Mouse (Mus musculus) hindbrain, embryonic 14.5 days (tissue): ENCODE measurements around the gene Gmds. TPM values are rescaled to one million over a fixed set of nuclear protein-coding genes. Genes with fewer than 3 reads are reported as not detected.

ENCODE experiments used
- ATAC-seq: fragments of 200-750 bp; cut with Nextera tagmentation; 2 replicates; pipeline ENCODE4 v1.8.0; 2017; ENCODE audit warnings: moderate number of reproducible peaks, mild to moderate bottlenecking, moderate TSS enrichment, moderate library complexity; ENCODE audit not compliant: low FRiP score
- DNase-seq: peaks from one replicate; pipeline ENCODE4 v3.0.0-alpha.2; 2015; ENCODE audit warnings: low spot score
- H3K27ac ChIP-seq: fragments of 300-500 bp; sonication (generic); 2 replicates; pipeline ENCODE4 v1.5.1; 2014; ENCODE audit warnings: mild to moderate bottlenecking, moderate library complexity
- H3K27me3 ChIP-seq: fragments of 300-500 bp; sonication (generic); 2 replicates; pipeline ENCODE4 v1.6.1; 2014; ENCODE audit warnings: mild to moderate bottlenecking, low read length, mixed read lengths; ENCODE audit not compliant: control insufficient read depth, insufficient read depth
- H3K36me3 ChIP-seq: fragments of 300-500 bp; sonication (generic); replicated peaks from 2 replicates; pipeline ENCODE4 v1.6.1; 2014; ENCODE audit not compliant: control insufficient read depth, insufficient read depth
- H3K4me1 ChIP-seq: fragments of 300-500 bp; sonication (generic); replicated peaks from 2 replicates; pipeline ENCODE4 v1.6.1; 2014; ENCODE audit warnings: antibody characterized with exemption, low read length, mixed read lengths; ENCODE audit not compliant: control insufficient read depth, insufficient read depth
- H3K4me2 ChIP-seq: fragments of 300-500 bp; sonication (generic); replicated peaks from 2 replicates; pipeline ENCODE4 v1.6.1; 2014; ENCODE audit warnings: mild to moderate bottlenecking, moderate library complexity
- H3K4me3 ChIP-seq: fragments of 300-500 bp; sonication (generic); replicated peaks from 2 replicates; pipeline ENCODE4 v1.5.1; 2014; ENCODE audit warnings: mild to moderate bottlenecking, low read length
- H3K9ac ChIP-seq: fragments of 300-500 bp; sonication (generic); 2 replicates; pipeline ENCODE4 v1.6.1; 2014
- H3K9me3 ChIP-seq: fragments of 300-500 bp; sonication (generic); 2 replicates; pipeline ENCODE4 v1.6.1; 2016; ENCODE audit warnings: low read length; ENCODE audit not compliant: control insufficient read depth
- WGBS: fragments of 180-500 bp; shearing (Covaris S2); extraction: QIAGEN DNeasy Blood & Tissue Kit; methylation state at CpG from one replicate; pipeline ENCODE4 v1.1.7; 2014; 5-methylcytosine and 5-hydroxymethylcytosine counted together
- polyA plus RNA-seq: library from polyadenylated mRNA; unstranded; fragments of >200 nt; fragmentation: Nextera tagmentation; extraction: Ambion mirVana; gene quantifications from 2 replicates; pipeline ENCODE4 v1.2.1, GENCODE M21; 2014

The Gmds gene
- polyA plus RNA-seq, 1 experiment from 2014 or later, result 39.8 TPM

GRCm38 (mm10) chr13:31899392-31899791 is 439.1 kb downstream of the Gmds start:
- no peak overlapping the region for H3K4me2 ChIP-seq
- H3K36me3 ChIP-seq, result no peaks in the 10 kb centered on the region
- no peaks in the 10 kb centered on the region for H3K27me3 ChIP-seq
- DNase-seq, result no peak
- no peak overlapping the region for H3K27ac ChIP-seq
- no peaks in the 10 kb centered on the region for H3K4me1 ChIP-seq
- H3K9ac ChIP-seq, result no peak overlapping the region
- no peak overlapping the region for H3K4me3 ChIP-seq
- no peak for ATAC-seq
- no peaks in the 10 kb centered on the region for H3K9me3 ChIP-seq
- WGBS, result 83% methylated on average over 5 of the region's 5 CpGs

DNA sequence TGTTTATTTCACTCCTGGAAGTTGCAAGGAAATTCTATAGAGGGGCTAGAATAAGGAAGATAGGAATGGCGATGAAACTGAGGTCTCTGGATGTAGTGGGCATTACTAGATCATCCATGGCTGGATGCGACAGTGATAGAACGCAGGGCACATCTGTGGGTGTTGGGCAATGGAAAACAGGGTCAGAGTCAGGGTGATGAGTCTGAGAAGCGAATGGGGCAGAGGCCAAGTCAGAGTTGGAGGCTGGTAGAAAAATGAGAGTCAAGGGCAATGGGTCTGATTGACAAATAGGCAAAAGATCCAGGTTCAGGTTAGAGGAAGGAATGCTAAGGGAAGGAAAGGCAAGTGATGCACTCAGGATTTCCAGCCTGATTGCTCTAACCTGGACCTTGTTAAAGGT is 441.0 kb downstream of the Gmds start:
- WGBS, result 92% methylated on average over 4 of the region's 4 CpGs
- Histone ChIP-seq H3K4me2 (no peak overlapping the region), H3K9ac (no peak overlapping the region), H3K4me3 (no peak overlapping the region), H3K9me3 (no peaks in the 10 kb centered on the region), H3K27me3 (no peaks in the 10 kb centered on the region), H3K36me3 (no peaks in the 10 kb centered on the region), H3K27ac (no peak overlapping the region), H3K4me1 (no peaks in the 10 kb centered on the region)
- no peak for ATAC-seq
- DNase-seq, result no peak

GRCm38 (mm10) chr13:31894511-31894910 is 444.0 kb downstream of the Gmds start:
- no peak for ATAC-seq
- WGBS, result 80% methylated on average over 3 of the region's 3 CpGs

DNA sequence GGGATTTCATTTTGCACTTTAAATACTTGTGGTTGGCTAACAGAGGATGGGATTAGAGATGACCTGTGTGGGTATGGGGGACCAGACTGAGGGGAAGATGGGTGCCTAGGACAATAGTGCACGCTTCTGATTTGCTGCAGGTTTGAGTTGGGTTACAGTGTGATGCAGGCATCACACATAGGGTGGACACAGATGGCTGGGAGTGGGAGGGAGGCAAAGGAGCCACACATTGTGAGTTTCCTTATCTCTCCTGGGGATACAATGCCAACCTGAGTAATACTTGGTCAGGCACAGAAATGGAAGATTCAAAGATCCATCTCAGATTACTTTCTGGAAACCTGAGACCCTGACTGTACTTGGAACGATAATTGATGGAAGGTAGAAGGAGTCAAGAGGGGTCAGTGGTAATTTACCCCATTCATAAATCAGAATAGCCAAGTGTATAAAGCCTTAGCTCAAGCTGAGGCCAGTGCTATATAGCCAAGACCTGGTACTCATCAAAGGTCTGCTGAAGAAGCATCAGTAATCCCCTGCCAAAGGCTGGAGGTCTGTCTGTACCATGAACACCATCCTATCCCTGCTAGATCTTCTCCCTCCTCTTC is 445.5 kb downstream of the Gmds start:
- H3K27me3 ChIP-seq, result no peaks in the 10 kb centered on the region
- WGBS, result 83% methylated on average over 2 of the region's 2 CpGs

More at GRCm38 (mm10) chr13:31894511-31894910, 444.0 kb downstream of the Gmds start:
- Histone ChIP-seq H3K27me3 (no peaks in the 10 kb centered on the region), H3K4me1 (no peaks in the 10 kb centered on the region), H3K9me3 (no peaks in the 10 kb centered on the region), H3K9ac (no peak overlapping the region), H3K27ac (no peak overlapping the region), H3K4me3 (no peak overlapping the region), H3K4me2 (no peak overlapping the region), H3K36me3 (no peaks in the 10 kb centered on the region)
- no peak for DNase-seq

GRCm38 (mm10) chr13:31888500-31888899 is 450.0 kb downstream of the Gmds start:
- Histone ChIP-seq H3K36me3 (no peaks in the 10 kb centered on the region), H3K4me1 (no peaks in the 10 kb centered on the region), H3K27me3 (no peaks in the 10 kb centered on the region), H3K9me3 (no peaks in the 10 kb centered on the region), H3K27ac (no peak overlapping the region), H3K4me2 (no peak overlapping the region), H3K4me3 (no peak overlapping the region), H3K9ac (no peak overlapping the region)
- 91% methylated on average over 3 of the region's 3 CpGs for WGBS
- ATAC-seq, result no peak
- no peak for DNase-seq

More for the DNA sequence above, 445.5 kb downstream of the Gmds start:
- Histone ChIP-seq H3K4me2 (no peak overlapping the region), H3K9ac (no peak overlapping the region), H3K36me3 (no peaks in the 10 kb centered on the region), H3K9me3 (no peaks in the 10 kb centered on the region), H3K27ac (no peak overlapping the region), H3K4me3 (no peak overlapping the region), H3K4me1 (no peaks in the 10 kb centered on the region)
- ATAC-seq (no peak), DNase-seq (no peak)

- Histone ChIP-seq H3K36me3 (no peaks in the 10 kb centered on the region), H3K4me3 (no peak overlapping the region), H3K4me2 (no peak overlapping the region), H3K9ac (no peak overlapping the region), H3K27me3 (no peaks in the 10 kb centered on the region), H3K27ac (no peak overlapping the region), H3K4me1 (no peaks in the 10 kb centered on the region), H3K9me3 (no peaks in the 10 kb centered on the region)
- WGBS, result 96% methylated on average over 1 of the region's 1 CpGs
- ATAC-seq, result no peak
- DNase-seq, result no peak
These were observed 452.8 kb downstream of the Gmds start for GRCm38 (mm10) chr13:31885769-31886168.

DNA sequence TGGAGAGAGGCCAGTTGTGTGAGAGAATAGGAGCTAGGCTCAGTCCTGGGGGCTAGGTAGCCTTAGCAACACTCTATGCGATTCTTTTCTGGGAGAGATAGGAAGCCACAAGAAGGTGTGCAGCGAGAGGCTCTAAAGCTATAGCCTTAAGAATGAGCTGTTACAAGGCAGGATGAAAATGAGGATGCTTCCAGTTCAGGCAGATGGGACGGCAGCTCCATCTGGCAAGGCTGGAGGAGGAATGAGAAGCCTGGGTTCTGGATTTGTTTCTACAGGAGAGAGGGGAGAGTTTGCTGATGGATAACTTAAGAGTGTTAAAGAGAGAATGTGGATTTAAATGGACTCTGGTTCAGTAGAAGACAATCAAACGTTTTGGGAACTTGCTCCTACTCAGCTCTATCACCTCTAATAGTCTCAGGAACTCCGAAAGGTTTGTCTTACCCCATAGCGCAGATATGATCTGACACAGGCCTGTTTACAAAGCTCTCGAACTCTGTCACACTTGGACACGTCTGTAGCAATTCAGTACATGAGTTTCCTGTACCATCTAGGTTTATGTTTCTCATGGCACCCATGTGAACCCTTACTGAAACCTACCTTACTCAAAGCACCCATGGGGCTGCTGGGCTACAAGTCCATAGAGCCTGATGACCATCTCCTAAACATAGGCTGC is 459.6 kb downstream of the Gmds start:
- H3K4me3 ChIP-seq, result no peak overlapping the region
- no peak overlapping the region for H3K27ac ChIP-seq
- H3K27me3 ChIP-seq, result no peaks in the 10 kb centered on the region
- no peaks in the 10 kb centered on the region for H3K36me3 ChIP-seq
- no peak overlapping the region for H3K9ac ChIP-seq
- no peak overlapping the region for H3K4me2 ChIP-seq
- ATAC-seq, result no peak
- WGBS, result 80% methylated on average over 8 of the region's 8 CpGs
- no peaks in the 10 kb centered on the region for H3K4me1 ChIP-seq
- H3K9me3 ChIP-seq, result no peaks in the 10 kb centered on the region
- DNase-seq, result no peak

DNA sequence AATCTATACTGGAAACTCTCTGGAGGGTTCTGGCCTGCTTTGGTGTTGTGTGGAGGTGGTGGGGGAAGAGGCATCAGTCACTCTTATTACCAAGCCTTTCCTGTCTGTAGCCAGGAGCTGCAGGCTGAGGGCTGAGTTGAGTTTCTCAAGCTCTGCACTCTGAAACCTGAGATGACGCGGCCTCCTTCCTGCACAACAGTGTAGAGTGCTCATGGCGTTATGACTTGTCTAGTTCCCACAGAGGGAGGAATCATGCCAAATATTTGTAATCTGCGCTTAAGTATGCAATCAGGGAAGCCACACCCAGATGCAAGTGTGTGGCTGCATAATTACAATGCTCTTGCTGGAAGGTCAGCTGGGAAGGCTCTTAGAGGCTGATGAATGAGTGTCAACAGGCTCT is 461.5 kb downstream of the Gmds start:
- Histone ChIP-seq H3K27ac (no peak overlapping the region), H3K4me3 (no peak overlapping the region), H3K9me3 (no peaks in the 10 kb centered on the region), H3K9ac (no peak overlapping the region), H3K27me3 (no peaks in the 10 kb centered on the region), H3K36me3 (no peaks in the 10 kb centered on the region), H3K4me2 (no peak overlapping the region), H3K4me1 (no peaks in the 10 kb centered on the region)
- DNase-seq, result no peak
- no peak for ATAC-seq
- WGBS, result 74% methylated on average over 4 of the region's 4 CpGs

DNA sequence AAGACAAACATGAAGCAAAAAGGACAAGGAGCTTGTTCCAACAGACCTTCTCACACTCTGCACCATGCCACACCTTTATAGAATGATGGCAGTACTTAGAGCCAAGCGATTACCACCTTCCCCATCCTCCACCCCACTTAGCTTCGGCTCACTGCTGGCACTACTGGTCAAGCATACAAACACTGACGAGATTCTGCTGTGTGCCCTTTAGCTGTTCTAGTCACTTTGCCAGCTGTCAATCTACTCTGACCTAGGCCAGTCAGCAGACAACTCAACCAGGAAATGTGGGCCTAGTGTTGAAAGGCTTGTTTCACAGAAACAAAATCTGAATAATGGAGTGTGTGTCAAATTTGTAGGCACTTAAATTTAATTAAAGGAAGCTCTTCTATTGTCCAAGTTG is 464.1 kb downstream of the Gmds start:
- ATAC-seq (no peak), DNase-seq (no peak)
- H3K4me3 ChIP-seq, result no peak overlapping the region
- no peak overlapping the region for H3K27ac ChIP-seq
- H3K9ac ChIP-seq, result no peak overlapping the region
- H3K4me1 ChIP-seq, result no peaks in the 10 kb centered on the region
- no peaks in the 10 kb centered on the region for H3K27me3 ChIP-seq
- H3K4me2 ChIP-seq, result no peak overlapping the region
- no peaks in the 10 kb centered on the region for H3K9me3 ChIP-seq
- WGBS, result 68% methylated on average over 3 of the region's 3 CpGs
- H3K36me3 ChIP-seq, result no peaks in the 10 kb centered on the region
